Mouse (Mus musculus) spleen, postnatal 4 days (tissue): ENCODE measurements around the gene Cd34.

Experiments used
- DNase-seq, 2 experiments: peaks; one replicate each; pipeline ENCODE4 v3.0.0; 2022; ENCODE audit warnings: low spot score in 2 of 2

Cd34 gene

DNA sequence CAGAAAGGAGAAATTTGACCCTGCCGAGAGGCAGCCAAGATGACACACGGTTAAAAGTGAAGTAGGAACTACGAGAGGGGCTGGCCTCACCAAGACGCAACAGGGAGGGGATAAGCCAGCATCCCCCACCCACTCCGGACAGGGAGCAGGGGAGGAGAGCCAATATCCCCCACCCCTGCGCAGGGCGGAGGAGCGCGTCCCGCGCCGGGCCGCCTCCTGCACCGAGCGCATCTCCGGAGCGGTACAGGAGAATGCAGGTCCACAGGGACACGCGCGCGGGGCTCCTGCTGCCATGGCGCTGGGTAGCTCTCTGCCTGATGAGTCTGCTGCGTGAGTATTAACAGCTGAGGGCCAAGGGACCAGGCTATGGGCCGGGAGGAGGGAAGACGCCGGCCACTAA is at the start of gene Cd34:
TSS of gene Cd34 (plus strand) at position 105 of the 400 bp plus-strand sequence.
- DNase-seq = no peak

GRCm38 (mm10) chr1:194894513-194894912 is 44.1 kb upstream of the Cd34 start:
- no peak for DNase-seq

DNA sequence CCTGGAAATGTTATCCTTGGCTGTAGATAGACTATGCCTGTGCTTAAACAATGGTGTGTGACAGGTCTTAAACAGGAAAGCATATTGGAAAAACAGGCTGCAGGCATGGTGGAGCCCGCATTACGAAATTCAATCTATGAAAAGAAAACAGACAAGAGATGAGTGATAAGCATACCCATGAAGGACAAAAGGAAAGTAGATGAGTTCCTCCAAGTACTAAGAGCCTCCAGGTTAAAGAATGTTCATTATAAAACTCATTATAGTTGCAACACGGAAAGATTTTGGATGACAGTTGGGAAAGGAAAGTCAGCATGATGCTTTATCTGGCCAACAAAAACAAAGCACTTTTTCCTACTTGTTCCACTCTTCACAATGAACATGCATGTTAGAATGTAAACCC is 43.3 kb upstream of the Cd34 start:
- no peak for DNase-seq

DNA sequence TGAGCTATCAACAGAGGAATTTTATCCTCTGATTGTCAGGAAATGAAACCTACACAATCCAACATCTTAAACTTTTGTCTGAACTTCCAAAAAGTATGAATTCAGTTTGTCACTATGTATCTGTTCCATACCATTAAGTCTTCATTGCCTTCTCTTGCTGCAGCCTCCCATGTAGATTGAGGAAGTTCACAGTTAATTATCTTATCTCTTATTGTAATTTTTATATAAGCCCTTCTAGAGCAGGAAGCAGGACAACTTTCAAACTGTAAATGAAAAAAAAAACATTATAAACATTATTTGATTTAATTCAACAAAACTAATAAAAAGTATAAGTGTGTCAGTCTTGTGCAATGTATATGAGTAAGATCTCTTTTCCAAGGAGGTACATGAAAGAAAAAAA is 37.5 kb upstream of the Cd34 start:
- DNase-seq = no peak

GRCm38 (mm10) chr1:194901826-194902225 is 36.8 kb upstream of the Cd34 start:
- DNase-seq = no peak

DNA sequence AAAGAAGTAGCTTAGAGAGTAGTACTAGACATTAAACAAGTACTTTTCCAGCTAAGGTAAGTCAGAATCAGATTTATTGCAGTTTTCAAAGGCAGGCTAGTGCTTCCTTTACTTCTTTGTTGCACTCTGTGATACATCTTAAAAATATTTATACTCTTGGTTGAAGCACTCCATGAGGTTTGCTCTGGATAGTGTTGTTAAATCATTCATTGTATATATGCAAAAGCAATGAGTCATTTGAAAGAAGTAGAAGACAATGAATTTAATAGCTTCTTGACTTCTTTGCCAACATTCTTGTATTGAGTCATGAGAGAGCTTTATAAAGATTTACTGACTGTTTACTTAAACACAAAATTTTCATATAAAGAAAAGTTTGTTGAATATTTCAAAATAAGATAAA is 29.7 kb upstream of the Cd34 start:
- DNase-seq = no peak

GRCm38 (mm10) chr1:194925753-194926350 is 12.8 kb upstream of the Cd34 start:
- no peak for DNase-seq

DNA sequence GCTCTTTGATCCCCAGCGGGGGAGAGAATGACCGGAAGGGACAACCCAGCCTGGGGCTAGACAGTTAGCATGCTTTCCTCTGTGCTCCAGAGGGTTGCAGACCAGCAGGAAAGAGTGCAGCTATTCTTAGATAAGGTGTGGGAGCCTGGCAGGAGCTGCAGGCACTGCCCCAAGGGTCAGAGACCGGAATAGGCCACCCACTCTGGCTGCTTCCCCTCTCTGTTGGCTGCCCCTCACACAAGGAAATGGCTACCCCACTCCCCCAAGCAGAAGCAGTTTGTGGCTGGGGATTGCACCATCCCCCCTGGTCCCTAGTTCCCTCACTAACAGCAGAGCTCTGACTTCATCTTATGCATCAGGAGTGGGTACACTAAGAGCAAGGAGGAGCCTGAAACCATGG is 10.7 kb upstream of the Cd34 start:
- no peak for DNase-seq

DNA sequence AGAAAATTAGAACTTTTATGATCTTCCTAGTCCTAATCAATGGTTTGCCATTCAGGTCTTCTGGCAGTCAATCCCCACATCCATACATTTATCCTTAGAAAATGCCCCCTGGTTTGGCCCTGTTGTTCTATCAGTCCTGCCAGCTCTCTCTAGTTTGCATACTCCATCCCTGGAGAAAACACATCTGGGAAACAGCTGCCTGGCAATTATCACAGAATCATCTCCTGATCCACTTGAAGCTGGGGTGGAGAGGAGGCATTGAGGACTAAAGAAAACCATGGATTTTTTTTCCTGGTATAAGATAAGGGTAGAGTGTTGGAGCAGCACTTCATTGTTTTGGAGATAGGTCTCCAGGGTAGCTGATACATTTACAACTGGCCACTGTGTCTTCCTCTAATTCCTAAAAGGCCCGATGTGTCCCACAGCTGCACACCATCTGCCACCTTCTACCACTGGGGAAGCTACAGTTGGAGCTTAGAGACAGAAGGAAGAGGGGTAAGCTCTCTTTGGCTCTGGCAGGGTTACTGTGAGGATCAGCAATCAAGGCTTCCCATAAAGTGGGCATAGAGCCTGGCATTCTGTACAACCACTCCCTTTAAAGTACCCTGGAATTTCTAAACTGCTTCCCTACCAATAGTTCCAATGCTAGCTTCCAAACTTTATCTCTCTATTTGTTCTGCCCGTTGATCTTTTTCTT is 9.2 kb upstream of the Cd34 start:
- no peak for DNase-seq

DNA sequence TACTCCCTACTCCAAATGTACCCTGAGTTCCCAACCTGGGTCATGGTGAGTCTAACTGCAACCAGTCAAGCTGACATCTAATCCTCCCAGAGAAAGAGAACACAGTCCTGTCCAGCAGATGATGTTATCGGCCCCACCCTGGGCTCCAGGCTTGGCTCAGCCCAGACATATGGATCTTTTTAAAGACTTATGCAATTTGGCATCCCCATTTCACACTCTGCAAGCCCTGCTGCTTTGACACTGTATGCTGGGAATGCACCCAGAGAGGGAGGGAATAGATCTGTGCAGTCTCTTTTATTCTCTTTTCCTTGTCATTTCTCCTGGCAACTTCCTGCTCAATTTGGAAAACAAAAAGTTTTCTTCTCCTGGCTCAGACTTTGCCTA is 8.7 kb upstream of the Cd34 start:
- DNase-seq = no peak

DNA sequence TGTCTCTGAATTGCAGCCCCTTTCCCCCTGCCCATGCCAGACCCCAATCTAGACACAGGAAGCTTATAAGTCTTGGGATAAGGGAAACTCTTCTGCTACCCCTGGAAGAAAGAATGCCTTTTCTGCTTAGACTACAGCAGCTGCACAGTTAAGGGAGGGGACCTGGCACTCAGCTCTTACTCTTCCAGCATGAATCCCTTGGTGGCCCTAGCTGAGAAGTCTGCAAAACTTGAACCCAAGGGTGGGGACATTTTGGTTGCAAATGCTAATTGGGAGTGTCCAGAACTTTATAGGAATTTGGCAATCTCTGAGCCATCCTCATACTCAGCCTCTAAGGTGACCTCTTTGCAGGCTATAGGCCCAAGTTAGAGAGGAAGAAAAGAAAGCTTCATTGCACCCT is 7.9 kb upstream of the Cd34 start:
- DNase-seq = no peak

- no peak for DNase-seq
Observed at GRCm38 (mm10) chr1:194935351-194935750, 3.3 kb upstream of the Cd34 start.

- DNase-seq = no peak
Observed at GRCm38 (mm10) chr1:194941528-194941927, 2.9 kb downstream of the Cd34 start.

GRCm38 (mm10) chr1:194942912-194943311 is 4.3 kb downstream of the Cd34 start:
- no peak for DNase-seq

DNA sequence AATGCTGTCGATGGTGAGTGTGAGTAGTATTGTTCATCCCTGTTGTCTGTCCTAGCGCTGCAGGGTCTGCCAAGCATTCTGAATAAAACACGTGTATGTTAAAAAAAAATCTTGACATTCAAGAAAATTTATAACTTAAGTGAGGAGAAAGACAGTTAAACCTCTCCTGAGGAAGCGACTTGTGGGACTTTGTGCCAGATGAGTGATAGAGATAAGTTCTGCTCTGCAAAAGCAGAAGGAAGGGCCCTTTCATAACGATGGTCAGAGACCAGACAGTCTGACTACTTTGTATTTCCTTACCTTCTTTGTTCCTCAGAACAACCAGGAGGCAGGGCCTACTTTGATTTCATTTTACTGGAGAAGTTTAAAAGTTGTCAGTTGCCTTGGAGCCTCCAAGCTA is 4.9 kb downstream of the Cd34 start:
- no peak for DNase-seq

DNA sequence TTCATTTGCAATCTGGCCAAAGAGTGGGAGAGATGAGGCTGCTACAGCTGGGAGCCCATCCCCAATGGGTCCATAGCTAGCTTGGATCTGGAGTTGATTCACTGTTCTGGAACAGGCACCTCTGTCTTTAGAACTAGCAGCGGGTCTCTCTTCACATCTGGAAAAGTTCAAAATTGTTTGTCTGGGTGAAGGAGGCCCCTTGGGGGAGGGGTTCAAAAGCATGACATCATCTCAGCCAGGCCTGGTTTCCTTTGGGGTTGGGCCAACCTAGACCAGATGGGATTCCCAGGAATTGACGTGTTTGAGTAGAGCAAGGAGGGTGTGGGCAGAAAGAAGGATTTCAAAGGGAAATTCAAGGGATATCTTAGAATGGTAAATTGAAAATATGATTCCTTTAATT is 6.8 kb downstream of the Cd34 start:
- no peak for DNase-seq

- no peak for DNase-seq
Observed at GRCm38 (mm10) chr1:194946467-194946866, 7.8 kb downstream of the Cd34 start.

GRCm38 (mm10) chr1:194950913-194951312 is 12.3 kb downstream of the Cd34 start:
- no peak for DNase-seq

- no peak for DNase-seq
Observed at GRCm38 (mm10) chr1:194952891-194953290, 14.3 kb downstream of the Cd34 start.

GRCm38 (mm10) chr1:194954694-194955093 is 16.1 kb downstream of the Cd34 start:
- DNase-seq = no peak

- no peak for DNase-seq
Observed at GRCm38 (mm10) chr1:194955749-194956148, 17.1 kb downstream of the Cd34 start.

GRCm38 (mm10) chr1:194957021-194957420 is 18.4 kb downstream of the Cd34 start:
- DNase-seq = no peak

GRCm38 (mm10) chr1:194962181-194962580 is 23.6 kb downstream of the Cd34 start:
- peak; percentile 36 to 68 for DNase-seq

DNA sequence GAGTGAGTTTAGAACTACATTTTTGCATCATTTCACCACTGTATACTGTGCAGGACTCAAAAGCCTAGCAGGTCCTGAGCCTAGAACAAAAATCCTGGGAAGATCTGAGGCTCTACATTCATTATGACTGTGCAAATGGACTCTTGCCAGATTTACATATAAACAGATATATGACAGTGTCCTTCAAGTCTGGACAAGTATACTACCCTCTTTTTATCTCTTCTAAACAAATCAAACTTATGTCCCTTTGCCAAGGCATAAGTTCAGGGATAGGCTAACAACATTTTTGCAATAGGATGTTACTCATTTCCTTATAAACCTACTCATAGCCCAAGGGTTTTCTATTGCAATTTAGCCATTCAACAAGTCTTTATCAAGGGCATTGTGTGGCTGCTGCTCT is 24.1 kb downstream of the Cd34 start:
- DNase-seq = no peak
